Mouse (Mus musculus) hindlimb bud, embryonic 11.5 days (tissue): ENCODE data around the gene Srsf12.

ENCODE experiments used
- DNase-seq: peaks from one replicate; pipeline ENCODE4 v3.0.0-alpha.2; 2012; ENCODE audit warnings: low read depth, low spot score; ENCODE audit errors: extremely low spot score

Srsf12 gene

DNA sequence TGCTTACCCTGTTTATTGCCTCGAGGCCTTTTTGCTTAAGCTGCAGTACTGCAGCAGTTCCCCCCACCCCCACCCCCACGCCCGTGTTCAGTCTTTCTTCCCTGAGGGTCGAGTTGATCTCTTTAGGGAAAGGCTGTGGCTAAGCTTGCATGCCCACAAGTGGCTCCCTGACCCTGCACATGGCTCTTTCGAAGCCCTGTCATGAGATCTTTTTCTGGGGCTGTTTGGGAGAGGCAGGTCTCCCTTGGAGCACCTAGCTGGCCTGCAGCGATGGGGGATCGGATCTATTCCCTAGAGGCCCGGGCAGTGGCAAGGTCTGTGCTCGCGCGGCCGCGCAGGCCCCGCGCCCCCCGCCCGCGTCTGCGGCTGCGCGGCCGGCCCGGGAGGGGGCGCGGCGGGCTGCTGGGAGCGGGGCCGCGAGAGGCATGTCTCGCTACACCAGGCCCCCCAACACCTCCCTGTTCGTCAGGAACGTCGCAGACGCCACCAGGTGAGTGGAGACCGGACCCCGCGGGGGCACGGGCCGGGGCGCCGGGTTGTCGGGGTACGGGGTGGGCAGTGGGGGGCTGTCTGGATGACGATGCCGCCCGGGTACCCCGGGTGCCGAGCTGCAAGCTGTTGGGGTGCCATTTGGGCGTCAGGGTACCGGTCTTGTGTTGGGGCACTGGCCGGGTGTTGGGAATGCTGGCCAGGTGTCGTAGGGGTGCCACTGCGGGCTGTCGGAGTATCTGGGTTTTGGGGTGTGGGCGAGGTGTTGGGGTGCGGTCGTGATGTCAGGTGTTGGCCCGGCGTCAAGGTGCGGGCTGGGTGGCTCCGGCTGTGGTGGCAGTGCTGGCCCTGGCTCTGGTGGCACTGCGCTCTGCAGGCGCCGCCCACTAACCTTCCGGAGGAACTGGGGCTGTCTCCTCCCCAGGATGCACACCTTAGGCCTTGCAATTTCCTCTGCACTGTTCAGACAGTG, at the start of gene Srsf12:
TSS of gene Srsf12 (plus strand) at position 111 of the 961 bp plus-strand sequence.
- DNase-seq = no peak

GRCm38 (mm10) chr4:33183477-33183876, 25.3 kb upstream of the Srsf12 start:
- DNase-seq = no peak

GRCm38 (mm10) chr4:33188164-33188563, 20.6 kb upstream of the Srsf12 start:
- DNase-seq = no peak

GRCm38 (mm10) chr4:33188781-33189734, 19.7 kb upstream of the Srsf12 start:
- no peak for DNase-seq

DNA sequence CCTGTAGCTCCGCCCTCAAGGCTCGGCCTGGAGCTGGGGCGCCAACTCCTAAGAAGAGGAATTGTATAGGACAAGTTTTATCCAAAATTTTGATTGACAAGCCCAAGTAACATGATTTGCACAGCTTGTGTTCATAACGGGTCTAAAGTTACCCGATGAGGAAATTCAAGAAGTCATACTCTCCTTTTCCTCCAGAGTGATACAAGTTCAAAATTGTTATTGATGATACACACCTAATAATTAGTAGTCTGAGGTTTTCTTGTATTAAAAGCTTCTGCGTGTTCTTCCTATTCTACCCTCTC, 19.1 kb upstream of the Srsf12 start, which contains the start of gene Pm20d2:
TSS of gene Pm20d2 (minus strand) at position 3 of the 302 bp plus-strand sequence.
- no peak for DNase-seq

DNA sequence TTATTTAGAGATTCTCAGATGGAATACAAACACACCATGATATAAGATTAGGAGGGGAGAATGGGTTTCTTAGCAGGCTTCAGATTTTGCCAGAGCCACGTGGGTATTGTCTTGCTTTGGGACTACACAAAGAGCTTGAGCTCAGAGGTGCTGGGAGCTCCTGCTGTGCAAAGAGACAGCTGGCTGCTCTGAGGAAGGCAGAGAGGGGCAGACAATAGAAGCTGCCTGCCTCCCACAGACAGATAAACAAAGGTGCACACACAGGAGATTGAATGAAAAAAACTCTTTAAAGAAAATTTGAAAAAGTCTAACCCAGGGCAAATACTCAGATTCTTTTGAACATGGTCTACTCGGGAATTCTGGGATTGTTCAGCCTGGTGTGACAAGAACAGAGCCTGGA, 10.7 kb upstream of the Srsf12 start:
- DNase-seq = no peak

DNA sequence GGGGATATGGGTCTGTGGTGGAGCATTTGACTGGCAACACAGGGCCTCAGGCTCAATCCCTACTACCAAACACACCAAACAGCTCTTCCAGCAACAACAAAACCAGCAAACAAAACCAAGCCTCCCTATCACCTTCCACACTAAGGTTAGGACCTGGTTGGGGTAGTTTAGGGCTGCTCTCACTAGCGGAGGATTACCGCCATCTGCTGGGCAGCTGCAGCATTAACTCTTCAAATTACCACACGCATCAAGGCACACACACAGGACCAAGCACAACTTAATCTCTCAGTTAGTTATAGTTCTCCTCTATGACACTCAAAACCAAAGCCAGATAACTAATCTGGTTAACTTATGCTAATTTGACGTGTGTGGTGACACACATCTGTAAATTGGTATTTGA, 4.1 kb upstream of the Srsf12 start:
- no peak for DNase-seq

DNA sequence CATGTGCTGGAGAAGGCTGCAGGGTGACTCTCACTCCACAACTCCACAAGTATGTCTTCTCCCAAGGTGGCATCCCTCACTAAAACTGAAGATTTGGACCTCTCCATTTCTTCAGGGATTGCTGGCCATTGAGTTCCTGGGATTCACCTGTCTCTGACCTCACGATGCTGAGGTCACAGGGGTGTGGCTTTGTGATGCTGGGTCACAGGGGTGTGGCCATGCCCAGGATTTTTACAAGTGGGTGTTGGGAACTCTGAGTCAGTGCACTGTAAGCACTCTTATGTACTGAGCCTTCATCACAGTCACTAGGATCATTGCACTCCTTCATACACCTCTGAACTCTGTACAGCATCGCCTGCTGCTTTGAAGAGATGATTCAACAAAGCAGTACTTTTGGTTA, 1.2 kb upstream of the Srsf12 start:
- no peak for DNase-seq

- no peak for DNase-seq
These were observed 13.1 kb downstream of the Srsf12 start for GRCm38 (mm10) chr4:33221847-33222246.

- DNase-seq = no peak
These were observed 15.3 kb downstream of the Srsf12 start for GRCm38 (mm10) chr4:33224003-33224675.

- no peak for DNase-seq
These were observed 18.4 kb downstream of the Srsf12 start for GRCm38 (mm10) chr4:33227164-33227563.

GRCm38 (mm10) chr4:33229639-33230038, 20.8 kb downstream of the Srsf12 start:
- DNase-seq = no peak

- DNase-seq = no peak
These were observed 22.1 kb downstream of the Srsf12 start for GRCm38 (mm10) chr4:33230881-33231280.

- DNase-seq = no peak
These were observed 33.7 kb downstream of the Srsf12 start for GRCm38 (mm10) chr4:33242536-33242935.

GRCm38 (mm10) chr4:33243016-33243758, 34.4 kb downstream of the Srsf12 start:
- DNase-seq = no peak

GRCm38 (mm10) chr4:33243921-33244320, 35.1 kb downstream of the Srsf12 start:
- DNase-seq = no peak

DNA sequence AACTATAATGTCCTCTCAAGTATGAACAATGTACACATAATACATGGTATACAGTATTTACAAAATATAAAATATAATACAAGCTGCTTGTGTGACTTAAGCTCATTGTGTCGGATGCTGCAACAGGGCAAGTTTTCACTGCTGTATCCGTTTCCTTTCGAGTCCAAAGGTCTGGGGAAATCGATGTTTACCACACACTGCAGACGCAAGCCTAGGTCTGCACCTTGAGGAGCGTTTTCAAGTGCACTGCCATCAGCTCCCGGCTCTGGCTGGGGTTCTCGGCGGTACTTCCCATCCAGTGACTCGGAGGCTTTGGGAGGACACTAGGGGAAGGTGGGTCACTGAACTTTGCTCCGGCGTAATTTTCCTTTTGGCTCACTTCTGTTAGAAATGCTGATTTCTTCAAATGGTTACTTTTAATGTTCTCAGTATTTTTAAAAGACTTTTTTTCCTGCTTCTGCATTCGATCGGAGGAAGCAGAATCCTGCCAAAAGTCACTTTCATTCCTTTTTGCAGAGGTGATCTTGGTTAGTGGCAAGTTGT, 37.1 kb downstream of the Srsf12 start:
- no peak for DNase-seq

- peak; percentile 62 for DNase-seq
These were observed 38.8 kb downstream of the Srsf12 start for GRCm38 (mm10) chr4:33247479-33248053.

DNA sequence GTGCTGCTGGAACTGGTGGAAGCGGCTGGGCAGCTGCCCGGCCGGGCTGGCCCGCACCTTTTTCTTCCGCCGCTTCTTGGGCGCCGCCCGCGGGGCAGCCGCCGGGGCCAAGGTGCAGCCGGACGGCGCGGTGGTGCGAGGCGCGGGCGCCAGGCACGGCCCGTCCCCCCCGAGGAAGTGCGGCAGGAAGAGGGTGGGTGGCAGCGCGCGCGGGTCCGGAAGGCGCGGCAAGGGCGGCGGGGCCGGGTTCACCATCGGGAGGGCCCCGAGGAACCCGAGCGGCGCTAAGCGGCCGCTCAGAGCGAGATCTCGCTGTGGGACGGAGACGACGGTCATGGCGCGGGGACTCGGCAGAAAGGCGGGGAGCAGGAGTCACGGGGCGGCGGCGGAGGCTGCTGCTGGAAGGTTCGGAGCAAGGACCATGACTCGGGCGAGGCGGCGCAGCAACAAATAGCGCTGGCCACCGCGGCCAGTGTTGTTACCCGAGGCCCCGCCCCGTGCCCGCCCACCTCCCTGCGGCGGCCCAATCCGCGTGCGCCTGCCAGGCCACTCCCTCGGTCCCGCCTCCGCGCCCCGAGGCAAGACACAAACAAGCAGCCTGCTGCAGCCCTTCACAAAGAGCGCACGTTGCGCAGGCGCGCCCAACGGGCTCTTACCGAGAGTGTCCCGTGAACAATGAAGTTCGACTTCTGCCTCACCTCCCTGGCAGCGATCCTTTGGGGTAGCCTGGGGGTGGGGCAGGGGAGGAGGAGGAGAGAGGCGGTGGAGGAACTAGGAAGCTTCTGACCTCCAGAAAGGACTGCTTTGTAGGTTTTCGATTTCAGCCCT, 39.5 kb downstream of the Srsf12 start:
- peak; percentile 96 for DNase-seq
